Mouse (Mus musculus) heart, embryonic 13.5 days (tissue): Measurements from ENCODE around the gene Sac3d1. TPM values are rescaled to one million over a fixed set of nuclear protein-coding genes. Genes with fewer than 3 reads are reported as not detected.

ENCODE experiments used
- ATAC-seq: fragments of 200-750 bp; cut with Nextera tagmentation; 2 replicates; pipeline ENCODE4 v1.8.0; 2017; ENCODE audit warnings: moderate TSS enrichment; ENCODE audit not compliant: insufficient number of reproducible peaks, low FRiP score, low TSS enrichment; ENCODE audit errors: extremely low read depth
- H3K27ac ChIP-seq: fragments of 300-500 bp; sonication (generic); replicated peaks from 2 replicates; pipeline ENCODE4 v1.5.1; 2015; ENCODE audit warnings: moderate library complexity, mild to moderate bottlenecking, inconsistent platforms
- H3K27me3 ChIP-seq: fragments of 300-500 bp; sonication (generic); replicated peaks from 2 replicates; pipeline ENCODE4 v1.6.1; 2015; ENCODE audit warnings: mild to moderate bottlenecking, inconsistent platforms
- H3K36me3 ChIP-seq: fragments of 300-500 bp; sonication (generic); 2 replicates; pipeline ENCODE4 v1.6.1; 2015; ENCODE audit warnings: mild to moderate bottlenecking, inconsistent platforms
- H3K4me1 ChIP-seq: fragments of 300-500 bp; sonication (generic); 2 replicates; pipeline ENCODE4 v1.6.1; 2015; ENCODE audit warnings: inconsistent platforms
- H3K4me2 ChIP-seq: fragments of 300-500 bp; sonication (generic); 2 replicates; pipeline ENCODE4 v1.6.1; 2015; ENCODE audit warnings: inconsistent platforms, mild to moderate bottlenecking, moderate library complexity
- H3K4me3 ChIP-seq: fragments of 300-500 bp; sonication (generic); 2 replicates; pipeline ENCODE4 v1.5.1; 2015; ENCODE audit warnings: moderate library complexity, mild to moderate bottlenecking, inconsistent platforms
- H3K9ac ChIP-seq: fragments of 300-500 bp; sonication (generic); 2 replicates; pipeline ENCODE4 v1.6.1; 2015; ENCODE audit warnings: inconsistent platforms, mild to moderate bottlenecking, moderate library complexity
- H3K9me3 ChIP-seq: fragments of 300-500 bp; sonication (generic); 2 replicates; pipeline ENCODE4 v1.6.1; 2016; ENCODE audit warnings: inconsistent platforms
- WGBS: fragments of 180-500 bp; shearing (Covaris S2); methylation state at CpG from one replicate; pipeline ENCODE4 v1.1.7; 2015; ENCODE audit warnings: mixed read lengths; 5-methylcytosine and 5-hydroxymethylcytosine counted together
- polyA plus RNA-seq: library from polyadenylated mRNA; unstranded; fragments of >200 nt; fragmentation: Nextera tagmentation; extraction: Ambion mirVana; gene quantifications from 2 replicates; pipeline ENCODE4 v1.2.1, GENCODE M21; 2015

Gene Sac3d1
- polyA plus RNA-seq, 1 experiment from 2014 or later, result 30.8 TPM

DNA sequence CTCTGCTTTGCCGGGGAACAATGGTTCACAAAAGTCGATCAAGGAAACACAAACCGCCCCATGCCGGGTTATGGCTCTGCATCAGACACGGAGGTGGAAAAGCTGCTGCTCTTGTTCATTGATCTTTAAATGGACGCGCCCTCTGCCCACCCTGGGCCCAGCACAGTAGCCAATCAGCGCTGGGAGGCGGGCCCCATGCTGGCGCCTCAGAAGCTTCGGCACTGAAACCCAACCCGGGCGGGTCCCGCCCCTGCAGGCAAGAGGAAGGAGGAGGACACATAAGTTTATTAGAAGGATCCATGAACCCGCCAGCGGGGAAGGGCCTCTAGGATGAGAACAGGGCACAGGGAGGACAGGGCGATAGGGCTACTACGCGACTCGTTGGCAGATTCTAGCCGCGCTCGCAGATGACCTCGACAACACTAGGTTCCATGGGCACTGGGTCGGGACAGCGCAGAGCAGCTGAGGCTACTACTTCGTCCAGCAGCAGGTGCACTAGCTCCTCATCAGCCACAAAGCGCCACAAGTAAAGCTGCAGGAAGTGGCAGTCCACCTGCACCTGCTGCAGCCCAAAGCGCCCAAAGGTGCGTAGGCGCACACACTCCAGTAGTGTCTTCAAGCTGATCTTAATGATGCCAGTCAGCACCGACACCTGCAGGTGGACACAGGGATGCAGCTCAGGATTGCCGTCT lies 50.6 kb downstream of the Sac3d1 start, which contains the start of gene Tm7sf2:
TSS of gene Tm7sf2 (minus strand) at position 650 of the 692 bp plus-strand sequence.
- H3K27ac ChIP-seq, result peak within 1 kb of the TSS; percentile 74
- peaks cover 39% of the 10 kb centered on the region for H3K36me3 ChIP-seq
- peak within 1 kb of the TSS; percentile 99 for H3K4me2 ChIP-seq
- WGBS, result 11% methylated on average over 33 of the region's 33 CpGs
- peaks cover 25% of the 10 kb centered on the region for H3K4me1 ChIP-seq
- no peaks in the 10 kb centered on the region for H3K27me3 ChIP-seq
- H3K9ac ChIP-seq, result peak within 1 kb of the TSS; percentile 79
- no peaks in the 10 kb centered on the region for H3K9me3 ChIP-seq
- peak within 1 kb of the TSS; percentile 58 for H3K4me3 ChIP-seq
- ATAC-seq, result peak; percentile 78

- Histone ChIP-seq H3K4me3 (peak overlapping the region; percentile 58), H3K27me3 (no peaks in the 10 kb centered on the region), H3K9me3 (no peaks in the 10 kb centered on the region), H3K36me3 (peaks cover 35% of the 10 kb centered on the region), H3K4me2 (peak overlapping the region; percentile 99), H3K9ac (peak overlapping the region; percentile 79), H3K27ac (peak overlapping the region; percentile 74), H3K4me1 (peaks cover 32% of the 10 kb centered on the region)
- 0 out of 2 replicates have a peak, but pooled peaks have one; percentile 10 for ATAC-seq
- WGBS, result 1% methylated on average over 30 of the region's 30 CpGs
These were observed 51.3 kb downstream of the Sac3d1 start for GRCm38 (mm10) chr19:6067011-6067723.

- Histone ChIP-seq H3K27me3 (no peaks in the 10 kb centered on the region), H3K9me3 (no peaks in the 10 kb centered on the region), H3K9ac (peak overlapping the region; percentile 79), H3K4me2 (peak overlapping the region; percentile 99), H3K27ac (peak overlapping the region; percentile 74; the same call in 1 of the 2 replicates), H3K4me3 (peak overlapping the region; percentile 58), H3K36me3 (peaks cover 33% of the 10 kb centered on the region), H3K4me1 (peaks cover 36% of the 10 kb centered on the region)
- WGBS, result 31% methylated on average over 5 of the region's 5 CpGs
- ATAC-seq, result no peak
These were observed 51.9 kb downstream of the Sac3d1 start for GRCm38 (mm10) chr19:6066571-6066970.

Other genes starting within 250 kb of the Sac3d1 start
- gene Frmd8, start 243.4 kb downstream of the Sac3d1 start, polyA plus RNA-seq, result 27.4 and 29.0 TPM in 2 replicates
- gene Slc25a45, start 240.8 kb downstream of the Sac3d1 start, polyA plus RNA-seq, result 3.7 and 4.2 TPM in 2 replicates
- 1.9 and 2.0 TPM in 2 replicates for gene Tigd3, start 224.5 kb downstream of the Sac3d1 start, polyA plus RNA-seq
- gene Dpf2, start 205.6 kb downstream of the Sac3d1 start, polyA plus RNA-seq, result 98.1 and 104 TPM in 2 replicates
- gene Cdc42ep2, start 193.8 kb downstream of the Sac3d1 start, polyA plus RNA-seq, result 8.9 and 9.3 TPM in 2 replicates
- 47.2 and 49.5 TPM in 2 replicates for gene Pola2, start 154.4 kb downstream of the Sac3d1 start, polyA plus RNA-seq
- not detected in 2 replicates for gene Slc22a20, start 132.5 kb downstream of the Sac3d1 start, polyA plus RNA-seq
- gene Capn1, start 102.8 kb downstream of the Sac3d1 start, polyA plus RNA-seq, result 5.3 and 6.0 TPM in 2 replicates
- gene Syvn1, start 72.1 kb downstream of the Sac3d1 start, polyA plus RNA-seq, result 17.6 and 18.6 TPM in 2 replicates
- gene Mrpl49, start 60.9 kb downstream of the Sac3d1 start, polyA plus RNA-seq, result 59.8 and 66.3 TPM in 2 replicates
- gene Fau, start 60.8 kb downstream of the Sac3d1 start, polyA plus RNA-seq, result 467 and 540 TPM in 2 replicates
- gene Znhit2, start 57.5 kb downstream of the Sac3d1 start, polyA plus RNA-seq, result 21.1 and 23.1 TPM in 2 replicates
- 7.8 and 8.0 TPM in 2 replicates for gene Tm7sf2, start 50.3 kb downstream of the Sac3d1 start, polyA plus RNA-seq
- gene Vps51, start 41.4 kb downstream of the Sac3d1 start, polyA plus RNA-seq, result 48.1 and 48.4 TPM in 2 replicates
- gene Tmem262, start 38.6 kb downstream of the Sac3d1 start, polyA plus RNA-seq, result not detected in 2 replicates
- gene Gm28374, start 36.4 kb downstream of the Sac3d1 start, polyA plus RNA-seq, result 0.83 and 0.92 TPM in 2 replicates
- 50.7 and 53.7 TPM in 2 replicates for gene Zfpl1, start 33.7 kb downstream of the Sac3d1 start, polyA plus RNA-seq
- gene Cdca5, start 33.7 kb downstream of the Sac3d1 start, polyA plus RNA-seq, result 27.4 and 27.6 TPM in 2 replicates
- 0.20 and 0.28 TPM in 2 replicates for gene AC131692.1, start 24.2 kb downstream of the Sac3d1 start, polyA plus RNA-seq
- 0.09 and 0.24 TPM in 2 replicates for gene Naaladl1, start 12.9 kb downstream of the Sac3d1 start, polyA plus RNA-seq
- gene Snx15, start 9.7 kb upstream of the Sac3d1 start, polyA plus RNA-seq, result 21.0 and 23.9 TPM in 2 replicates
- not detected in 2 replicates for gene Batf2, start 22.3 kb upstream of the Sac3d1 start, polyA plus RNA-seq
- 83.0 and 85.6 TPM in 2 replicates for gene Arl2, start 22.9 kb upstream of the Sac3d1 start, polyA plus RNA-seq
- not detected in 2 replicates for gene Majin, start 65.7 kb upstream of the Sac3d1 start, polyA plus RNA-seq
- 0.34 TPM in 1 of 2 replicates, not detected in the other for gene Gpha2, start 107.7 kb upstream of the Sac3d1 start, polyA plus RNA-seq
- gene Ppp2r5b, start 117.2 kb upstream of the Sac3d1 start, polyA plus RNA-seq, result 20.7 and 21.2 TPM in 2 replicates
- gene Atg2a, start 123.0 kb upstream of the Sac3d1 start, polyA plus RNA-seq, result 6.5 and 7.1 TPM in 2 replicates
- gene Ehd1, start 158.1 kb upstream of the Sac3d1 start, polyA plus RNA-seq, result 70.0 and 72.4 TPM in 2 replicates
- gene Cdc42bpg, start 187.8 kb upstream of the Sac3d1 start, polyA plus RNA-seq, result 0.45 and 0.60 TPM in 2 replicates
- 46.9 and 48.1 TPM in 2 replicates for gene Men1, start 216.3 kb upstream of the Sac3d1 start, polyA plus RNA-seq
- gene Map4k2, start 222.5 kb upstream of the Sac3d1 start, polyA plus RNA-seq, result 12.5 and 13.5 TPM in 2 replicates
- 89.2 and 89.7 TPM in 2 replicates for gene Sf1, start 245.0 kb upstream of the Sac3d1 start, polyA plus RNA-seq